Mouse (Mus musculus) retina, postnatal 7 days (tissue): Measurements from ENCODE around the gene U2af1l4.

Source experiments
- DNase-seq: peaks from one replicate; pipeline ENCODE4 v3.0.0-alpha.2; 2012; ENCODE audit warnings: low read depth, low spot score

U2af1l4 gene

GRCm38 (mm10) chr7:30563117-30563905 lies at the start of gene U2af1l4, which contains the start of the genes Gm49396 and Psenen:
Gene U2af1l4 (plus strand): TSS chr7:30563301.
Gene Gm49396 (plus strand): TSS chr7:30563344.
Gene Psenen (minus strand): TSS chr7:30563627.
- DNase-seq: peak; percentile 99

GRCm38 (mm10) chr7:30515003-30515760 lies 47.9 kb upstream of the U2af1l4 start:
- no peak for DNase-seq

GRCm38 (mm10) chr7:30518325-30518724 lies 44.8 kb upstream of the U2af1l4 start:
- DNase-seq: no peak

GRCm38 (mm10) chr7:30520396-30520795 lies 42.7 kb upstream of the U2af1l4 start:
- DNase-seq: no peak

- no peak for DNase-seq
Observed at GRCm38 (mm10) chr7:30520856-30521255, 42.2 kb upstream of the U2af1l4 start.

- DNase-seq: no peak
Observed at GRCm38 (mm10) chr7:30522871-30523270, 40.2 kb upstream of the U2af1l4 start.

- DNase-seq: no peak
Observed at GRCm38 (mm10) chr7:30524487-30524886, 38.6 kb upstream of the U2af1l4 start.

- no peak for DNase-seq
Observed at GRCm38 (mm10) chr7:30525954-30526353, 37.1 kb upstream of the U2af1l4 start.

- DNase-seq: no peak
Observed at GRCm38 (mm10) chr7:30526399-30526798, 36.7 kb upstream of the U2af1l4 start.

- no peak for DNase-seq
Observed at GRCm38 (mm10) chr7:30526981-30527380, 36.1 kb upstream of the U2af1l4 start.

- no peak for DNase-seq
Observed at GRCm38 (mm10) chr7:30531291-30531815, 31.7 kb upstream of the U2af1l4 start.

GRCm38 (mm10) chr7:30532931-30533330 lies 30.2 kb upstream of the U2af1l4 start:
- DNase-seq: peak; percentile 6

GRCm38 (mm10) chr7:30533941-30534632 lies 29.0 kb upstream of the U2af1l4 start:
- peak; percentile 11 for DNase-seq

GRCm38 (mm10) chr7:30534633-30535577 lies 28.2 kb upstream of the U2af1l4 start, which contains the start of gene Arhgap33:
Gene Arhgap33 (minus strand): TSS chr7:30535060.
- peak; percentile 94 for DNase-seq

GRCm38 (mm10) chr7:30540572-30540971 lies 22.5 kb upstream of the U2af1l4 start:
- no peak for DNase-seq

- DNase-seq: no peak
Observed at GRCm38 (mm10) chr7:30544327-30544726, 18.8 kb upstream of the U2af1l4 start.

GRCm38 (mm10) chr7:30549880-30550279 lies 13.2 kb upstream of the U2af1l4 start:
- DNase-seq: no peak

- DNase-seq: no peak
Observed at GRCm38 (mm10) chr7:30550603-30551002, 12.5 kb upstream of the U2af1l4 start.

- DNase-seq: peak; percentile 66
Observed at GRCm38 (mm10) chr7:30551445-30552101, 11.5 kb upstream of the U2af1l4 start.
